ENCODE assay signal across 17 mouse cellular contexts in genomic region chr8:79103185-79103878, GRCm38 (mm10).
A peak's percentile ranks its signal among the peaks of the same experiment; 100 is the strongest.
DNase-seq lines count a peak whose midpoint lies in the region; ATAC-seq lines count a peak whose summit lies in the region.
"Had no signal": no experiment of that assay in that cellular context is flagged by ENCODE, and none has a peak within 500 bp of the region (broad histone marks: within the 10 kb centered on the region; RNA-seq: fewer than 3 reads in every experiment).

No protein-coding gene starts in this region.

- ATAC-seq in hindbrain, embryonic 13.5 days (ENCODE audit: low FRiP score) = no peak
- no peak; the same call in 1 of the 2 replicates for ATAC-seq in embryonic facial prominence, embryonic 14.5 days (ENCODE audit: low read depth)
- ATAC-seq in limb, embryonic 15.5 days (ENCODE audit: insufficient number of reproducible peaks, low FRiP score, low TSS enrichment, low read depth) = peak; percentile 53; the same call in 1 of the 2 replicates
- ATAC-seq in cerebellum, adult (ENCODE audit: insufficient number of reproducible peaks, low FRiP score, low TSS enrichment) = no peak
- ATAC-seq: CD4-positive, CD25-positive, alpha-beta regulatory T cell, adult 4 months; forebrain, embryonic 14.5 days had no signal

- no peak for DNase-seq in hindbrain, embryonic 10.5 days (ENCODE audit: low spot score)
- DNase-seq in embryonic facial prominence, embryonic 14.5 days (ENCODE audit: low spot score) = peak; percentile 55
- no peak for DNase-seq in embryo, embryonic 9.5 days (ENCODE audit: extremely low spot score)
- DNase-seq: adrenal gland, adult 2 months; cerebellum, adult 18-20 months; gastrocnemius, postnatal 10 days; lung, postnatal 10 days; right cerebral cortex, postnatal 4 days had no signal

- no peaks in the 10 kb centered on the region for H3K36me3 ChIP-seq in hindbrain, embryonic 13.5 days
- H3K36me3 ChIP-seq in hindbrain, embryonic 10.5 days = peaks cover 62% of the 10 kb centered on the region
- no peaks in the 10 kb centered on the region for H3K36me3 ChIP-seq in embryonic facial prominence, embryonic 14.5 days (ENCODE audit: control insufficient read depth, insufficient read depth, low read length)
- H3K36me3 ChIP-seq in limb, embryonic 15.5 days = no peaks in the 10 kb centered on the region
- H3K36me3 ChIP-seq: neural tube, embryonic 13.5 days had no signal

- WGBS in hindbrain, embryonic 13.5 days = 80% methylated on average over 14 of the region's 14 CpGs
- 85% methylated on average over 14 of the region's 14 CpGs for whole genome bisulfite sequencing in hindbrain, embryonic 10.5 days
- WGBS in embryonic facial prominence, embryonic 14.5 days = 59% methylated on average over 14 of the region's 14 CpGs
- 48% methylated on average over 14 of the region's 14 CpGs for WGBS in limb, embryonic 15.5 days

- no peak overlapping the region for H3K4me3 ChIP-seq in hindbrain, embryonic 13.5 days
- no peak overlapping the region for H3K4me3 ChIP-seq in hindbrain, embryonic 10.5 days
- H3K4me3 ChIP-seq in brown adipose tissue, adult 24 weeks (ENCODE audit: insufficient read depth, low read depth, low read length) = no peak overlapping the region
- H3K4me3 ChIP-seq in embryonic facial prominence, embryonic 14.5 days (ENCODE audit: low read depth, low read length) = no peak overlapping the region
- no peak overlapping the region for H3K4me3 ChIP-seq in limb, embryonic 15.5 days
- H3K4me3 ChIP-seq: left cerebral cortex, adult 2 months; neural tube, embryonic 13.5 days had no signal

- H3K27me3 ChIP-seq in hindbrain, embryonic 13.5 days = no peaks in the 10 kb centered on the region
- H3K27me3 ChIP-seq in hindbrain, embryonic 10.5 days (ENCODE audit: insufficient read depth, poor library complexity, severe bottlenecking) = no peaks in the 10 kb centered on the region
- H3K27me3 ChIP-seq in embryonic facial prominence, embryonic 14.5 days (replicated peaks; ENCODE audit: control insufficient read depth, insufficient read depth, low read length) = no peaks in the 10 kb centered on the region
- no peaks in the 10 kb centered on the region for H3K27me3 ChIP-seq in limb, embryonic 15.5 days
- H3K27me3 ChIP-seq: neural tube, embryonic 13.5 days had no signal

- H3K4me2 ChIP-seq in hindbrain, embryonic 13.5 days = no peak overlapping the region
- H3K4me2 ChIP-seq in embryonic facial prominence, embryonic 14.5 days (ENCODE audit: low read depth, low read length) = no peak overlapping the region
- no peak overlapping the region for H3K4me2 ChIP-seq in limb, embryonic 15.5 days
- H3K4me2 ChIP-seq: neural tube, embryonic 13.5 days had no signal

- H3K9me3 ChIP-seq in hindbrain, embryonic 13.5 days = no peaks in the 10 kb centered on the region
- no peaks in the 10 kb centered on the region for H3K9me3 ChIP-seq in hindbrain, embryonic 10.5 days
- no peaks in the 10 kb centered on the region for H3K9me3 ChIP-seq in embryonic facial prominence, embryonic 14.5 days (ENCODE audit: control insufficient read depth, low read length)
- H3K9me3 ChIP-seq in limb, embryonic 15.5 days = no peaks in the 10 kb centered on the region
- H3K9me3 ChIP-seq: neural tube, embryonic 13.5 days had no signal

- no peak overlapping the region for H3K9ac ChIP-seq in hindbrain, embryonic 13.5 days
- H3K9ac ChIP-seq in embryonic facial prominence, embryonic 14.5 days (ENCODE audit: low read depth, low read length) = no peak overlapping the region
- H3K9ac ChIP-seq in limb, embryonic 15.5 days = no peak overlapping the region
- H3K9ac ChIP-seq: neural tube, embryonic 13.5 days had no signal

- H3K4me1 ChIP-seq in hindbrain, embryonic 13.5 days (replicated peaks) = peaks cover 33% of the 10 kb centered on the region
- H3K4me1 ChIP-seq in hindbrain, embryonic 10.5 days (replicated peaks) = no peaks in the 10 kb centered on the region
- H3K4me1 ChIP-seq in brown adipose tissue, adult 24 weeks (ENCODE audit: control insufficient read depth, insufficient read depth, insufficient read length, low read length) = peaks cover 12% of the 10 kb centered on the region; the same call in 1 of the 2 replicates
- peaks cover 29% of the 10 kb centered on the region for H3K4me1 ChIP-seq in embryonic facial prominence, embryonic 14.5 days (ENCODE audit: control insufficient read depth, insufficient read depth, low read length)
- peaks cover 43% of the 10 kb centered on the region for H3K4me1 ChIP-seq in limb, embryonic 15.5 days

- 0 out of 2 replicates have a peak overlapping the region, but pooled peaks have one; percentile 0 for H3K27ac ChIP-seq in hindbrain, embryonic 13.5 days
- no peak overlapping the region; the same call in 1 of the 2 replicates for H3K27ac ChIP-seq in hindbrain, embryonic 10.5 days
- peak overlapping the region; percentile 83 for H3K27ac ChIP-seq in brown adipose tissue, adult 24 weeks (replicated peaks; ENCODE audit: low read depth, low read length)
- H3K27ac ChIP-seq in embryonic facial prominence, embryonic 14.5 days (replicated peaks; ENCODE audit: low read depth, low read length) = peak overlapping the region; percentile 82; the same call in 1 of the 2 replicates
- peak overlapping the region; percentile 85 for H3K27ac ChIP-seq in limb, embryonic 15.5 days
- H3K27ac ChIP-seq: hindbrain, postnatal 0 days; left cerebral cortex, adult 2 months; neural tube, embryonic 13.5 days had no signal
